Mouse (Mus musculus) embryonic stem cell, embryonic (primary cell): ENCODE results near the gene L3mbtl3.

Experiments used
- CTCF ChIA-PET, 4 experiments: fragments of 300-600 bp in 2 of 4; fragments of 350-600 bp in 2 of 4; sonication (Branson Sonifier 250); formaldehyde crosslinking; loops; one replicate each; lab custom pipeline; 2022; ENCODE audit warnings: inconsistent platforms in 2 of 4; lab: Charles Lee
- POLR2A ChIA-PET, 4 experiments: fragments of 300-600 bp in 2 of 4; fragments of 350-600 bp in 2 of 4; sonication (Branson Sonifier 250); formaldehyde crosslinking; loops; one replicate each; lab custom pipeline; 2022; ENCODE audit warnings: antibody characterized with exemption in 4 of 4, inconsistent platforms in 1 of 4; lab: Charles Lee

Gene L3mbtl3

DNA sequence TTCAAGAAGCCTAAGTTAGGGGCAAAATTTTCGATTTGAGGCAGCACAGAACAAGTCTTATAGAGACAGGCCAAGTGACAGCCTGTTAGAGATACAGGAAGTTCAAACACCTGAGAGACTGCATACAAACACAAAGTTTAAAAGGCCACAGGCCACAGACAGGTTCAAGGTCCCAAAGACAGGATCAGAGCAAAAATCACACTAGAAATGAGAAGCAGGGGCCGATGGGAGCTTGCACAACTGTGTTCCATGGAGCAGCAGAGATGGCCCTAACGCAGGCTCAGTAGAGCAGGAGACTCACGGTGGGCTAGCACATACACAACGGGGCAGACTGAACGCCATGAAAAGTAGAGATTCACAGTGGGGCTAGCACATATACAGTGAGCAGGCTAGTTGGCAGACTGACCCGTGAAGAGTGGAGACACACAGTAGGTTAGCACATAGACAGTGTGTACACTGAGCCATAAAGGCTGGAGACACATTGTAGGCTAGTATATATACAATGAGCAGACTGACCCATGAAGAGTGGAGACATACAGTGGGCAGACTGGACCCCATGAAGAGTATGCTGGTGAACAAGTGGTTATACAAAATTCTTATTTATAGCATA is 24.5 kb downstream of the L3mbtl3 start:
- ChIA-PET POLR2A (no interaction called here), CTCF (no interaction called here)

DNA sequence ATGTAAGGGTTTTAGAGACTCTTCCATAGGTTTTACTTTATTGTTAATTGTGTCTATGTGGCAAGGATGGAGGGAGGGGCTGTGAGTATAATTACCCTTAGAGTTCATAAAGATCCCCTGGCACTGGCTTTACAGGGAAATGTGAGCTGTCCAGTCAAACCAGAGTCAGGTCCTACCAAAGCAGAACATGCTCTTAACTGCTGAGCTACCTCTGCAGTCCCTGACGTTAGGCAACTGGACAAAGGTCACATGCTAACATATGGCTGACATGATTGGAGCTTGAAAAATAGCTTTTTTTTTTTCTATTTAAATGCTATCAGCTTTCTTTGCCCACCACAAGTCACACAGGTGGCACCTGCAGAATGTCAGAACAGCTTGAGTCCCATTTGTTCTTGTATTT is 25.6 kb downstream of the L3mbtl3 start:
- CTCF ChIA-PET, result interaction anchor here in 1 of 4 experiments (0.5 kb wide), 1 partner anchor 780 kb away, joined by 3 read pairs; no protein-coding TSS in a partner anchor
- POLR2A ChIA-PET, result interaction anchor here in 1 of 4 experiments (0.6 kb wide), 1 partner anchor 14 kb away, joined by 3 read pairs; no protein-coding TSS in a partner anchor

DNA sequence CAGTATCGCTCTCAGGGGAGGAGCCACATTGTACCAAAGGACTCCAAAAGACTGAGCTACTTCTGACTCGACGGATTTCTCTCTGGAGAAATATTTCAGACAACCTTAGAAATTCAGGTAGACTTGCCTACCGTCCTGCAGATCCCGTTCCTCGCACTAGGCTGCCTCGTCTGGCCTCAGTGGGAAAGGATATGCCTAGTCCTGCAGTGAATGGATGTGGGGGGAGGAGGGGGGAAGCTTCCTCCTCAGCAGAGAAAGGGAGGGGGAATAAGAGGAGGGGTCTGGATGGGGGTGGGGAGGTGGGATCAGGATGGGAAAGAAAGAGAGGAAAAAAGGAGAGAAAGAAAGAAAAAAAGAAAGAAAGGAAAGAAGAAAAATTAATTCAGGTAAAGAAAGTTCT is 28.2 kb downstream of the L3mbtl3 start:
- ChIA-PET CTCF (interaction anchor here in 1 of 4 experiments (1.6 kb wide), 1 partner anchor 25 kb away, joined by 4 read pairs; no protein-coding TSS in a partner anchor), POLR2A (interaction anchor here in 1 of 4 experiments (0.7 kb wide), 1 partner anchor 100 kb away, joined by 3 read pairs; no protein-coding TSS in a partner anchor)

DNA sequence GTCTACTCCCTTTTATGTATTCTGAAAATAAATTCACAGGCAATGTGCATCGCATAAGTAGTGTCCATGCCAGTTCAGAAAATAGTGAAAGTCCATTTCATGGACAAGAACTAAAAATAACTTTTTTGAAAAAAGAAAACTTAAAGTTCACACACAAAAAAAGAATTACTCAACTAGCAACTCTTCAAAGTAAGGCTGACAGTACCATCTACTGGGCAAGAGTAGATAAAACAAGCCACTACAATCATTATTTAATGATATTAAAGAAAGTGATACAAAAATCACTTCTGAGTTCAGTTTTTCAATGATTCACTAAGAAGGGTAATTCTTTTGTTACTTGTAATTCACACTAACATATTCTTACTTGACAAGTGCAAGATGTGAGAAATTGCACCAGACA is 29.9 kb downstream of the L3mbtl3 start:
- ChIA-PET POLR2A (no interaction called here), CTCF (no interaction called here)

DNA sequence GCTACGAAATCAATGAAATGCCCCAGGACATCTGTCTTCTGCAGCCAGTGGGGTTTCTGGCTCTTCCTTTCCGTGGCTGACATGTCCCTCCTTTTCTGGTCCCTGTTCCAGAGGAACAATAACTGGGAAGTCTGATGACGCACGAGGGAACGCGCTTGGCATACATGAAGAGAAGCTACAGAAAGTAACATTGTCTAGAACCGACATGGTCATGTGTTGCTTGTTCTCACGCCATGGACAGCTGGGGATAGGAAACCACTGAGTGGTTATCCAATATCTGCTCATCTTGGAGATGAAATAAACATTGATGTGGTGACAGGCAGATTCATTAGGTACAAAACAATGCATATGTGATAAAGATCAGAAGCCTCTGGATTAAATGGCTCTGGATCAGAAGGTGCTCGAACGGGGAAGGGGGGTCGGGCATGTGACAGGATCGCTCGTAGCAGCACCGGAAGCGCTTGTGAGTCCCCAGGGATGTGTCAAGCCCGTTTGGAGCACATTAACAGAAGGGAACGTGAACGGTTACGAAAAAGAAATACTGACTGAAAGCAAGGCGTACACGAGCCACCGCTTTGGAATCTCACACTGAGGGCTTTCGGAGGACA is 37.8 kb downstream of the L3mbtl3 start:
- POLR2A ChIA-PET, result no interaction called here
- CTCF ChIA-PET, result no interaction called here

DNA sequence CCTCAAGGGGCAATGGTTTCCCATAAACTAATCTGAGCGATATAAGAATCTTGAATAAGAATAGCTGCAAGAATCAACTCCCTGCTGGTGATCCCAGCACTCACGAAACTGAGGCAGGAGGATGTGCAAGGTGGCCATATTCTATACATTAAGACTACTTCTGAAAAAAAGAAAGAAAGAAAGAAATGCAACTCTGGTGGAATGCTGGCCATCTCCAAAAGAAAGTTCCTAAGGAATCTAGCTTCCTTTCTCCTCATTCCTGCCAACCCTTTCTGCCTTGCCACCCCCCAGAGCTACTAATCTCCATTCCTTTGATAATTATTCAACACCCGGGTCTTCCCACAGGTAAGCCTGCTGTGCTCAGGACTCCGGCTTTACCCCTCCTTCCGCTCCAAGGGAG is 41.8 kb downstream of the L3mbtl3 start:
- ChIA-PET CTCF (interaction anchor here in 2 of 4 experiments (0.6 to 2.7 kb wide), 3 partner anchors 12 to 195 kb away, joined by 3 to 11 read pairs (median 3); no protein-coding TSS in a partner anchor), POLR2A (interaction anchor here in 1 of 4 experiments (0.7 to 1.1 kb wide), 4 partner anchors 16 to 477 kb away, joined by 3 to 7 read pairs (median 4); no protein-coding TSS in a partner anchor)

DNA sequence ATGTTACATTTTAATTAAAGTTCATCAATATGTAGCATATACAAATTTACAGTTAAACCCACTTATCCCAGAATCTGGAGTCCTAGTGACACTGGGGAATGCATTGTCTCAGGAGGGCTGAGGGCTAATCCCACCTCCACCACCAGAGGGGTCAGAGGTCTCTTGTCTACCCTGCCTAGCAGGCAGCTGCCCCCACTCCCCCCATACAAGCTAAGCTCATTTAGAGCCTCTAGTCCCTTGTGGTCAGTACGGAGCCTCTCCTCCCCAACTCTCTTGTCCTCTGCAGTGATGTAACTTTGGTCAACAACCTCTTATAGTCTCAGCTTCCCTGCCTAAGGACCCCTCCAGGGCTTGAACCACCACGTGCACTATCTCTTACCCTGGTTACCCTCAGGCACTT is 43.0 kb downstream of the L3mbtl3 start:
- POLR2A ChIA-PET, result no interaction called here

DNA sequence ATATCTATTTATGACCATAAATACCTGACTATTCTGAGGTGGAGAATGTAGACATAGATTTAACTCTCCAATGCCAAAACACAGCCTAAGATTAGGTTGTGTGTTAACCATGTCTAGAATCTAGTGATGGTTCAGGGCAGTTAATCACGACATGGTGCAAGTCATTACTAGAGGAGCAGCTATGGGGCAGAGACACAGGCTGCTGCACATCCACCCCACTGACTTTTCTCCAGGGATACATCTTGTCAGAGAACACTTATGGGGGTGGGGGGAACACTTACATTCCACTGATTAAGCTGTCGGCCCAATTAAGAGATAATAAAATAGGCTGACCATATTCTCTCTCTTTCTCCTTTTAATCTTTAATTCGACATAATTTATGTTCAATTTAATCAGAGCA is 46.9 kb downstream of the L3mbtl3 start:
- ChIA-PET CTCF (no interaction called here), POLR2A (no interaction called here)

More for the DNA sequence above, 43.0 kb downstream of the L3mbtl3 start:
- CTCF ChIA-PET, result interaction anchor here in 1 of 4 experiments (2.7 kb wide), 1 partner anchor 10 kb away, joined by 11 read pairs; no protein-coding TSS in a partner anchor

DNA sequence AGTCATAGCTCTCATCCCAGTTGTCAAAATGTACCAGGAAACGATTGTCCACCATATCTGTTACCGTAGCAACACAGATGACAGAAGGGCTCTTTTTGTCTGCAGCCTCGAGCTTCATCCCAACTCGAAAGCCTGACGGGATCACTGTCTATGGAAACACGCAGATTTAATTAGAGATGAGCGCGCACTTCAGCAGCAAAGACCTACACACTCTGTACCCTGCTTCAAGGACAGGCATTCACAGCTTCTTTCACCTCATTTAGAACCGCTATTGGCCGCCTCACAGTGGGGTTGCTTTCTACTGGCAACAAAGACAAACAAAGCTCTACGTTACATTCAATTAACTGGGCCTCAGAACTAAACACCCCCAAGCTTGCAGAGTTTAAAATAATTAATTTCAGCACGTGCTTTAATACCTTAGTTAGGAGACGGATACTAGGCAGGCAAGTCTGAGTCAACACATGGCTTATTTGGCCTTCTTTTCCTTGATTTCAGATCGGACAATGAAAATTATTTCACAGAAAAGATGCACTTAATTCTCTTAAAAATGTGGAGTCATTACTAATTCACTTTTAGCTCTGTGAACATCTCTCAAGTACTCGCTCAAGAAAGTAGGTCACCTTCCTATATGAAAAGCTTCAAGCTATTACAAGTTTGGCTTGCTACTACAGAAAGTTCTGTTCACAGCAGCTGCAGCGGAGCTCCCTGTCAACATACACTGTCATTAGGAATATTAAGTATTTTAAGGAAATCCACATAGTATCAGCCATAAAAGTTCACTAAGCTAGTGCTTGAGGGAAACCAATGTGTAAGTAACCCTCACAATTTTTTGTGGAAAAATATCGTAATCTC is 47.9 kb downstream of the L3mbtl3 start:
- POLR2A ChIA-PET, result no interaction called here

DNA sequence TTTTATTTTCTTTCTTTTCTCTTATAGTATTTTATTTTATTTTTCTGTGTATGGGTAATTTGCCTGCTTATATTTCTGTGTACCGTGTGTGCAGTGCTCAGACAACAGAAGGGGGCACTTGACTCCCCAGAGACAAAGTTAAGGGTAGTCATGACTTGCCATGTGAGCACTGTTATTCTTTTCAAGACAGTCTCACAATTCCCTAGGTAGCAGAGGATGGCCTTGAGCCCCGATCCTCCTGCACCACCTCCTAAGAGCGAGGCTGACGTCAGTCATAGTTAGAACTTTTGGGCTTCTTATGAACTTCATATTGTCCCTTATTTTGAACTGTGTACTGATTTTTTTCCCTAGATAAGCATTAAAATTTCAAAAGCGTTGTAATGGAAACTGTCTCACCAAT is 48.5 kb downstream of the L3mbtl3 start:
- ChIA-PET POLR2A (no interaction called here), CTCF (no interaction called here)

More for the DNA sequence above, 47.9 kb downstream of the L3mbtl3 start:
- CTCF ChIA-PET, result interaction anchor here in 1 of 4 experiments (0.7 kb wide), 1 partner anchor 44 kb away, joined by 3 read pairs; no protein-coding TSS in a partner anchor

DNA sequence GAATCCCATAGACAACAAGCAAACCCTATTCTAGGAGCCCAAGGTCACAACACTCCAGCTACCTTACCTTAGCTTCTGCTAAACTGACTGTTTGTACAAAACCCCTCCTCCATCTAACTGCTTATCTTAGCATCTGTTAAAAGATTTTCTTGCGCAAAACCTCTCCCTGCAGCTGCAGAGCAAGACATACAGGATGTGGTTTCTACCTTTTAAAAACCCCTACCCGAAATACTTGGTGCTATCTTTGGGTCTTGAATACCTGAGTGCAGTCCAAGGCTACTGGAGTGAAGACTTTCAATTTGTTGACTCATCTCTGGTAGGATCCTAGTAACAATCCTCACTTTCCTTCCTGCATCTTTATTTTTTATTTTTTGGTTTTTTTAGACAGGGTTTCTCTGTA is 50.5 kb downstream of the L3mbtl3 start:
- CTCF ChIA-PET, result no interaction called here

DNA sequence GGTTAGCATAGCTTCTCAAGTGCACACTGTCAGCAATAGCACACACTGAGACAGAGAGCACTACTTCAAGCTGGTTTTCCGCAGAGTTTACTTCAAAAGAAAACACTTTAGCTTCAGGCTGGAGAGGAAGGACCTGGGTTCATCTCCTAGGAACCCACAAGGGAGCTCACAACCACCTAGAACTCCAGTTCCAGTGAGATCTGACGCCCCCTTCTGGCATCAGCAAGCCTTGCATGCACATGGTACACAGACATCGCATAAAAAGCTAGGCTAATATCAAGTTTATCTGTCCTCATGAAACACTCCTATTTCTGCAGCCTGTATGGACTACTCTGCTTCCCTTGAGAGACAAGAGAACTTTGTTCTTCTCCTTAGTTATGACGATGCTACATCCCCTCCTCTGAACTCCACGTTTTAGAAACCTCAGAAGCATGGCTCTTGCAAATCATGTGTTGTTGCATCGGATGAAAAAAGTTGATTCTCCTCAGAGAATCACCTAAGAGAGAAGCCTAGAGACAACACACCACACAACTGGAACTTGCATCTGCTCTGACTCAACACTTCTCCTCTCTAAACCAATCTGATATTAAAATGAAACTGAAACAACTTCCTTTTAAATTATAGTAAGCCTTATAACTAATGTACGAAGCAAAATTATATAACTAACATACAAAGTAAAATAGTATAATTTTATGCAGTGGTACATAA is 53.3 kb downstream of the L3mbtl3 start:
- ChIA-PET POLR2A (no interaction called here), CTCF (interaction anchor here in 3 of 4 experiments (0.6 to 1.3 kb wide), 9 partner anchors 11 to 662 kb away, joined by 3 to 11 read pairs (median 3); no protein-coding TSS in a partner anchor)

More for the DNA sequence above, 50.5 kb downstream of the L3mbtl3 start:
- POLR2A ChIA-PET, result no interaction called here

DNA sequence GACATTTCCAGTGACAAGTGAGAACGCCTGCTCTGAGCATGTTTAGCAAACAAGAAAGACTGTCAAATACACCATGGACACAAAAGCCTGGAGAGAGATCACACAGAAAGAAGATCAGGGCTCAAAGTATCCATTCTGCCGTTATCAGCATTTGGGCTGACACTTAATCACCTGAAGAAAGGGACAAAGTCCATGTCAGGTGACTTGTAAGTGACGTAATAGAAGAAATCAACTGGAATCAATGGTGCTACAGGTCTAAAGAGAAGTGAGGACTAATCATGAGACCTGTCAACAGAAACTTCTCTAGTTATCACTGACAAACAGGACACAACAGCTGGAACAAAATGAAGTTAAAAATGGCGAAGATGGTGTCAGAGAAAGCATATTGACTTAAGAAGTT is 55.1 kb downstream of the L3mbtl3 start:
- ChIA-PET POLR2A (no interaction called here), CTCF (no interaction called here)

DNA sequence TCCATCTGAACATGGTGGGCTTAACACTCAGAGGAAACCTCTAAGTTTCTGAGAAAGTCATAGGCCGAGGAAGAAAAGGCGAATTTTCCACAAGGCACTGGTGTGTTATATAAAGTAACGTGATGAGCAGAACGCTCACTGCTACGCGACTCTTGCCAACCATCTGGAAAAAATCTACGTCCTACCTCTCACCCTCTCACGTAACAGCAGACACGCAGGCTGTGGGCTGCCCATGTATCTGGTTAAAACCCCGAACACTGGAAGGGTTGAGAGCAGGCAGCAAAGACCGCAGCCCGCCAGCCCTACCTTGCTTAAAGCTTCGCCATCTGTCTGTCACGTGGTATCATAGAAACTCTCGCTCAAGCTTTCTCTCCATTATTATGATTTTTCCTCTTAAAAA is 61.4 kb downstream of the L3mbtl3 start:
- ChIA-PET POLR2A (no interaction called here), CTCF (no interaction called here)

DNA sequence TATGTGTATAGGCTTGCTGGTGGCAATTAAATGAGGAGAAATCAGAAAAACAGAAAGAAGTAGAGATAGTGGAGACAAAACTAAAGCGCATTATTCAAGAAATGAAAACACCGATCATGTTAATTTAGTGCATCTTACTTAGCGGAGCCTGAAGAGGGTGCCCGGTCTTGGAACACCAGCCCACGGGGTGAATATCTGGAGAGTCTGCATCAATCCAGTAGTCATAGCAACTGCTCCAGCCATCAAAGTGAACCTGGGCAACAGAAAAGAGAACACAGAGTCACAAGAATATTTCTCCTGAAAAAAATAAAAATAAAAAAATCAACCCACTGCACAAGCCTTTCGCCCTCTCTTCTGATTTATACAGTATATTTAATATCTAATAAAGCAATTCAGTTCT is 72.3 kb downstream of the L3mbtl3 start:
- ChIA-PET POLR2A (interaction anchor here in 2 of 4 experiments (0.6 to 0.7 kb wide), 2 partner anchors 14 to 91 kb away, joined by 3 to 4 read pairs; no protein-coding TSS in a partner anchor), CTCF (no interaction called here)

DNA sequence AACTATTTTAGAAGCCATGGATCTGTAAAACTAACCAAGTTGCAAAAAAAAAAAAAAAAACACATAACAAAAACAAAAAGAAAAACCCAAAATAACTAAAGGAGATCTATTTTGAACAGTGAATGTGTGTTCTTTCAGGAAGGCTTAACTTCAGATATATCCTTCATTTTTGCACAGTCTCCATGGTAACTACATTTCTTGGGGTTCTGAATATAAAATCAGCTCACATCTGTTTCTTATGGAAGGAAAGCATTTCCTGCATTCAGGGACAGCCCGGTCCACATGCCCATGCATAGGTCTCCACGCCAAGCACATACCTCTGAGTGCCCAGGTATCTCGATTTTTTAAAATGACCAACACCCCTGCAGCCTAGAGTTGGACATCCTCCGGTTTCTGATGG is 73.4 kb downstream of the L3mbtl3 start:
- CTCF ChIA-PET, result no interaction called here
- POLR2A ChIA-PET, result no interaction called here

DNA sequence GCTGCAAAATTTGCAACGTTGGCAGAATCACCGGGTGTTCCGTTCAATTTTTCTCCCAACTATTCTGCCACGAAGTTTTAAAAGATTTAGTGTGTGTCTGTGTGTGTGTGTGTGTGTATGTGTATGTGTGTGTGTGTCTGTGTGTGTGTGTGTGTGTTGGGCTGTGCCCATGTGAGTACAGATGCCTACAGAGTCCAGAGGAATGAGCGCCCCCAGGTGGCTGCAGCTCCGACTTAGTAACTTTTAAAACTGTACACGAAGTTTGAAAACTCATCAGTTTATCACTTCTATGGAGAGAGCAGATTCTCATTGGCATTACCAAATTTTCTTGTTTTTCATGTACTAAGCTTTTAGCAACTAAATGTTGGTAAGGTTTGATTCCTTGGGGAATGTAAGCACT is 78.1 kb downstream of the L3mbtl3 start:
- POLR2A ChIA-PET, result no interaction called here
- CTCF ChIA-PET, result interaction anchor here in 2 of 4 experiments (0.6 to 0.9 kb wide), 5 partner anchors 10 to 1003 kb away, joined by 3 to 4 read pairs (median 4); no protein-coding TSS in a partner anchor

DNA sequence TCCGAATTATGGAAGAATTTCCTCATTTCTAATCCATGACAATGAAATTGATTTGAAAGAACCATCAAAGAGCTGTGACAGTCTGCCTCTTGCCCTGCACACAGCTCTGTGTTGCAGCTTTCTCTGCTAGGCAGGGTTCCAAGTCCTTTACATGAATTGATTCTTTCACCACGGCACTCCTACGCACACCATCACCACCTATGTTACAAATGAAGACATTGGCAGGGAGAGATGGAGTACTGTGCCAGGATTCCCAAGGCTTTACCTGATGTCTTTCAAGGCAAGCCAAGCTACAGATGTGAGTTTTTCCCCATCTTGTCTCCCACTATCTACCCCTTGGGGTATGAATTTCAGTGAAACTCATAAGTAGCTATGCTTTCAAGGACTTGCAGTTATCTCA is 78.6 kb downstream of the L3mbtl3 start:
- ChIA-PET CTCF (interaction anchor here in 2 of 4 experiments (0.6 to 0.9 kb wide), 5 partner anchors 10 to 1003 kb away, joined by 3 to 4 read pairs (median 4); no protein-coding TSS in a partner anchor), POLR2A (interaction anchor here in 1 of 4 experiments (0.6 kb wide), 1 partner anchor 177 kb away, joined by 4 read pairs; no protein-coding TSS in a partner anchor)
